Mouse (Mus musculus) MEL (cell line): ENCODE data around the gene Nucb1. TPM values are rescaled to one million over a fixed set of nuclear protein-coding genes. Genes with fewer than 3 reads are reported as not detected.

Source experiments
- DNase-seq: peaks from one replicate; pipeline ENCODE4 v3.0.0; 2011; ENCODE audit warnings: low read depth, low spot score
- H3K27ac ChIP-seq: 2 replicates; pipeline ENCODE4 v1.5.1; 2012; ENCODE audit warnings: low read depth, mild to moderate bottlenecking, control low read depth, low read length, moderate library complexity; ENCODE audit not compliant: control insufficient read depth
- H3K27me3 ChIP-seq, 2 experiments: fragments of 150-350 bp in 1 of 2; sonication (generic) in 1 of 2; 2 replicates each; pipeline ENCODE4 v1.6.1; 2012; ENCODE audit warnings: low read length in 2 of 2, mild to moderate bottlenecking in 2 of 2, improper control_type of control experiment in 1 of 2, moderate library complexity in 1 of 2; ENCODE audit not compliant: insufficient read depth in 2 of 2, control insufficient read depth in 1 of 2
- H3K36me3 ChIP-seq, 2 experiments: 2 replicates each; pipeline ENCODE4 v1.6.1; 2012 to 2014; ENCODE audit warnings: low read length in 2 of 2, improper control_type of control experiment in 1 of 2, inconsistent platforms in 1 of 2, mild to moderate bottlenecking in 1 of 2; ENCODE audit not compliant: insufficient read depth in 2 of 2, control insufficient read depth in 1 of 2
- H3K4me1 ChIP-seq, 2 experiments: fragments of 150-350 bp in 1 of 2; sonication (generic) in 1 of 2; 2 replicates each; pipeline ENCODE4 v1.6.1; 2012; ENCODE audit warnings: low read length in 2 of 2, improper control_type of control experiment in 1 of 2, mild to moderate bottlenecking in 1 of 2; ENCODE audit not compliant: insufficient read depth in 2 of 2, control insufficient read depth in 1 of 2
- H3K4me3 ChIP-seq, 2 experiments: fragments of 150-350 bp in 1 of 2; sonication (generic) in 1 of 2; 2 replicates each; pipeline ENCODE4 v1.5.1; 2012; ENCODE audit warnings: low read depth in 2 of 2, low read length in 2 of 2, mild to moderate bottlenecking in 2 of 2, moderate library complexity in 2 of 2, control low read depth in 1 of 2, improper control_type of control experiment in 1 of 2; ENCODE audit not compliant: control insufficient read depth in 1 of 2, insufficient read depth in 1 of 2
- H3K79me2 ChIP-seq: 2 replicates; pipeline ENCODE4 v1.6.1; 2012; ENCODE audit warnings: mild to moderate bottlenecking, low read length, moderate library complexity; ENCODE audit not compliant: control insufficient read depth, poor library complexity, insufficient read depth
- H3K9ac ChIP-seq: 2 replicates; pipeline ENCODE4 v1.6.1; 2012; ENCODE audit warnings: low read depth, mild to moderate bottlenecking, control low read depth, low read length, moderate library complexity; ENCODE audit not compliant: control insufficient read depth, poor library complexity, severe bottlenecking
- H3K9me3 ChIP-seq: fragments of 150-350 bp; sonication (generic); replicated peaks from 2 replicates; pipeline ENCODE4 v1.6.1; 2012; ENCODE audit warnings: mild to moderate bottlenecking, low read length, improper control_type of control experiment, moderate library complexity; ENCODE audit not compliant: insufficient read depth
- E2F4 ChIP-seq: IDR thresholded peaks from 2 replicates; pipeline ENCODE4 v1.6.1; 2011; ENCODE audit warnings: low read depth, low read length, improper control_type of control experiment, borderline replicate concordance
- ELF1 ChIP-seq: IDR thresholded peaks from 2 replicates; pipeline ENCODE4 v1.6.1; 2014; ENCODE audit warnings: low read depth, mild to moderate bottlenecking, inconsistent platforms, low read length, improper control_type of control experiment, moderate library complexity
- ETS1 ChIP-seq: IDR thresholded peaks from 2 replicates; pipeline ENCODE4 v1.6.1; 2012; ENCODE audit warnings: low read depth, mild to moderate bottlenecking, inconsistent platforms, low read length, improper control_type of control experiment, moderate library complexity
- GATA1 ChIP-seq: IDR thresholded peaks from 2 replicates; pipeline ENCODE4 v1.6.1; 2011; ENCODE audit warnings: low read depth, low read length, improper control_type of control experiment
- HCFC1 ChIP-seq: IDR thresholded peaks from 2 replicates; pipeline ENCODE4 v1.6.1; 2012; ENCODE audit warnings: low read depth, mild to moderate bottlenecking, inconsistent platforms, low read length, improper control_type of control experiment, moderate library complexity
- KAT2A ChIP-seq: conservative IDR thresholded peaks from 2 replicates; pipeline ENCODE4 v1.6.1; 2012; ENCODE audit warnings: low read depth, low read length, improper control_type of control experiment, inconsistent platforms
- MAX ChIP-seq: IDR thresholded peaks from 2 replicates; pipeline ENCODE4 v1.6.1; 2011; ENCODE audit warnings: low read length, improper control_type of control experiment
- SIN3A ChIP-seq: IDR thresholded peaks from 2 replicates; pipeline ENCODE4 v1.6.1; 2012; ENCODE audit warnings: low read length, improper control_type of control experiment, inconsistent platforms
- TCF12 ChIP-seq: IDR thresholded peaks from 2 replicates; pipeline ENCODE4 v1.6.1; 2014; ENCODE audit warnings: low read depth, mild to moderate bottlenecking, inconsistent platforms, low read length, improper control_type of control experiment, moderate library complexity
- USF1 ChIP-seq: IDR thresholded peaks from 2 replicates; pipeline ENCODE4 v1.6.1; 2014; ENCODE audit warnings: low read depth, mild to moderate bottlenecking, inconsistent platforms, low read length, improper control_type of control experiment, moderate library complexity
- ZMIZ1 ChIP-seq: IDR thresholded peaks from 2 replicates; pipeline ENCODE4 v1.6.1; 2012; ENCODE audit warnings: low read depth, mild to moderate bottlenecking, inconsistent platforms, low read length, improper control_type of control experiment, moderate library complexity
- polyA plus RNA-seq, 2 experiments: library from polyadenylated mRNA; stranded (reverse) in 1 of 2; unstranded in 1 of 2; fragments of >175 nt in 1 of 2; fragments of >200 nt in 1 of 2; gene quantifications; 2 replicates each; pipeline versions ENCODE4 v1.2.1 to v1.2.4; 2012; ENCODE audit warnings: low replicate concordance in 2 of 2, low read depth in 1 of 2; ENCODE audit not compliant: insufficient read length in 2 of 2, insufficient read depth in 1 of 2, missing spikeins in 1 of 2
- total RNA-seq: library from RNA; depleted of rRNA; stranded (reverse); fragments of 300-350 nt; gene quantifications from 2 replicates; pipeline ENCODE4 v1.2.3, GENCODE M21; 2012

Nucb1 gene
- total and polyA plus RNA-seq, 3 experiments = 92.3 to 343 (median 196) TPM

- DNase-seq = no peak
- no peaks in the 10 kb centered on the region for H3K4me1 ChIP-seq
- no peaks in the 10 kb centered on the region for H3K79me2 ChIP-seq
- H3K27ac ChIP-seq = no peak overlapping the region
- no peak overlapping the region for H3K4me3 ChIP-seq
- no peaks in the 10 kb centered on the region for H3K27me3 ChIP-seq
- TF ChIP-seq HCFC1 (peak; percentile 74), MAX (no peak)
- no peak overlapping the region for H3K9ac ChIP-seq
- H3K36me3 ChIP-seq = peaks cover 0 to 2% of the 10 kb centered on the region in 2 experiments; a peak in 2 of 4 replicates
- H3K9me3 ChIP-seq = no peaks in the 10 kb centered on the region
Observed at GRCm38 (mm10) chr7:45498427-45498826, 11.8 kb downstream of the Nucb1 start.

- Histone ChIP-seq H3K9ac (no peak overlapping the region), H3K79me2 (no peaks in the 10 kb centered on the region), H3K27ac (no peak overlapping the region), H3K4me1 (peaks cover 8 to 14% of the 10 kb centered on the region in 2 experiments), H3K36me3 (peaks cover 2 to 14% of the 10 kb centered on the region in 2 experiments), H3K9me3 (no peaks in the 10 kb centered on the region), H3K27me3 (no peaks in the 10 kb centered on the region), H3K4me3 (no peak overlapping the region)
- no peak for DNase-seq
- TF ChIP-seq MAX (no peak), GATA1 (no peak), TCF12 (no peak), USF1 (no peak), HCFC1 (no peak), ELF1 (no peak), KAT2A (no peak), ZMIZ1 (no peak), SIN3A (no peak)
Observed at GRCm38 (mm10) chr7:45494548-45494947, 15.7 kb downstream of the Nucb1 start.

- TF ChIP-seq E2F4 = no peak
- TF ChIP-seq ETS1 = no peak
- peaks cover 8 to 20% of the 10 kb centered on the region in 2 experiments for H3K4me1 ChIP-seq
- peaks cover 0 to 18% of the 10 kb centered on the region in 2 experiments; a peak in 3 of 4 replicates for H3K36me3 ChIP-seq
Observed at GRCm38 (mm10) chr7:45492951-45493350, 17.3 kb downstream of the Nucb1 start.

More at GRCm38 (mm10) chr7:45492951-45493350, 17.3 kb downstream of the Nucb1 start:
- Histone ChIP-seq H3K4me3 (no peak overlapping the region), H3K79me2 (no peaks in the 10 kb centered on the region), H3K27ac (no peak overlapping the region), H3K9ac (no peak overlapping the region), H3K27me3 (no peaks in the 10 kb centered on the region), H3K9me3 (no peaks in the 10 kb centered on the region)
- no peak for DNase-seq
